Mouse (Mus musculus): ENCODE data around the gene 3110001I22Rik. TPM values are rescaled to one million over a fixed set of nuclear protein-coding genes. Genes with fewer than 3 reads are reported as not detected.

Gene 3110001I22Rik
- total RNA-seq, 4 experiments from 2014 or later: 3.8 to 6.5 (median 5.9) TPM

DNA sequence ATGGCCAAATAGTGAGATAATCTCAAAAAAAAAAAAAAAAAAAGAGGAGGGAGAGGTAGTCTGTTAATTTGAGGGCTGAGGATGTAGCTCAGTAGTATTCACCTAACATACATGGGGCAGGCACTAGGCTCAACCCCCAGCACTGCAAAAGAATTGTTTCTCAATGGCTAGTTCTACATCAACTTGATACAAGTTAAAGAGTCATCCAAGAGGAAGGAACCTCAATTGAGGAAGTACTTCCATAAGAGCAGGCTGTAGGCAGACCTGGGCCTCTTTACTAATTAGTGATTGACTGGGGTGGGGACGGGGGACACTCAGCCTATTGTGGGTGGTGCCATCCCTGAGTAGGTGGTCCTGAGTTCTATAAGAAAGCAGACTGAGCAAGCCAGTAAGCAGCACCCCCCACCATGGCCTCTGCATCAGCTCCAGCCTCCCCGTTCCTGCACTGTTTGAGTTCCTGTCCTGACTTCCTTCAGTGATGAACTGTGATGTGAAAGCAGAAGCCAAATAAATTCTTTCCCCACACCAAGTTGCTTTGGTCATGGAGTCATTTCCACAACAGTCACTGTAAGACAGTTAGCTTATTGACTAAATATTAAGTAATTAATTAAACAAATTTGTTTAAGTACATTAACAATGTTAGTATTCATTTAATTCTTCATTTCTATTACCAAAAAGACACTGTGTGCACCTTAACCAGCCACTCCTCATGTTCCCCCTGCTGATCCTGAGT is 45.3 kb downstream of the 3110001I22Rik start:
- no peak for DNase-seq (ENCODE audit: low spot score in 2 of 2)

DNA sequence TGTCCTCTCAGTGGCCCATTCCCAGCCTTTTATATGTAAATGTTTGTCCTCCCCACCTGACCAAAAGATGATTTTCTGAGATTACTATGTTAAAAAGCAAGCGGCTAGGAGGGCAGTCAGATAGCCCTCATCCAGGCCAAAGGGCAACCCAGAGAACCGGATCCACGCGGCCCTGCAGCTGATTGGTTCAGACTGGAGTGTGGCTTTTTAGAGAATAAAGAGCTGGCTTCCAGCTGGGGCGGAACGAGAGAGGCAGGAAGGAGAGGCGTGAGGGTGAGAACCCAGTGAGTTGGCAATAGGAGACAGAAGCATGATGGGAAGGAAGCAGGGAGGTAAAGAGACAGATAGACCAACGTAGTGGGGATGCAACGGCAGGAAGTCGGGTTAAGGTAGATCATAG is 51.2 kb downstream of the 3110001I22Rik start:
- DNase-seq (ENCODE audit: low spot score in 2 of 2): no peak

DNA sequence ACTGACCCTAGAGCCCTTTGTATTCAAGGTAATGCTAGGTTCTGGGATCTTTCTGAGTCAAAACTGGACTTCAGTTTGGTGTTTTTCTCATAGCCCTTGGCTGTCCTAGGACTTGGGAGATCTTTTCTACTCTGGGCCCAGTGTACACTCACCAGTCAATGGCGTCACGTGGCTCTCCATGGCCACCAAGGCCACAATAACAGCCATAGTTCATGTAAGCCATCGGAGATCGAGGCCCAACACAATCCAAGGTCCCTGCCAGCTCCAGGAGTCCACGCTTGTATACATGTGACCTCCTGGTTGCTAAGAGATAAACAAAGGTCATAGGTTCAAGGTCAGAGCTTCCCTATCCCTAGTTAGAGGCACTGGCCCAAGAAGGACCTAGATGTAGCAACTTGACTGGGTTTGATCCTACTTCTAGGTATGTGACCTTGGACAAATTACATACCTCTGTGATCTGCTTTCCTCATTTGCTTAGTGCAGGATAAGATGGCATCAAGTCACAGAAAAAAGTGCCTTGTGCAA is 56.1 kb downstream of the 3110001I22Rik start:
- DNase-seq (ENCODE audit: low spot score in 2 of 2): no peak

Other genes with a start within 250 kb of the 3110001I22Rik start
- gene Parn, start 3.8 kb upstream of the 3110001I22Rik start, total RNA-seq (2022): 10 to 100 TPM; 24.0 to 30.4 (median 30.0) TPM
- 10 to 100 TPM; 36.8 to 44.7 (median 42.0) TPM for gene Bfar, start 71 bp upstream of the 3110001I22Rik start, total RNA-seq (2022)
- not detected for gene Pla2g10, start 59.1 kb downstream of the 3110001I22Rik start, total RNA-seq (2022)
- 10 to 100 TPM; 44.5 to 57.4 (median 51.1) TPM for gene Rrn3, start 108.8 kb downstream of the 3110001I22Rik start, total RNA-seq (2022)
- gene Ntan1, start 146.9 kb downstream of the 3110001I22Rik start, total RNA-seq (2022): 10 to 100 TPM; 90.5 to 94.1 (median 92.2) TPM
- gene Pdxdc1, start 231.2 kb downstream of the 3110001I22Rik start, total RNA-seq (2022): 10 to 100 TPM; 72.3 to 79.6 (median 74.5) TPM
- 10 to 100 TPM; 74.4 to 77.8 (median 75.4) TPM for gene Mpv17l, start 231.2 kb downstream of the 3110001I22Rik start, total RNA-seq (2022)

Measured in layer of hippocampus, adult 8-10 months (tissue).